Mouse (Mus musculus): Measurements from ENCODE around the gene Cep19. TPM values are rescaled to one million over a fixed set of nuclear protein-coding genes. Genes with fewer than 3 reads are reported as not detected.

Cep19 gene
- polyA plus RNA-seq, 1 experiment from 2014 or later: 30.0 TPM

DNA sequence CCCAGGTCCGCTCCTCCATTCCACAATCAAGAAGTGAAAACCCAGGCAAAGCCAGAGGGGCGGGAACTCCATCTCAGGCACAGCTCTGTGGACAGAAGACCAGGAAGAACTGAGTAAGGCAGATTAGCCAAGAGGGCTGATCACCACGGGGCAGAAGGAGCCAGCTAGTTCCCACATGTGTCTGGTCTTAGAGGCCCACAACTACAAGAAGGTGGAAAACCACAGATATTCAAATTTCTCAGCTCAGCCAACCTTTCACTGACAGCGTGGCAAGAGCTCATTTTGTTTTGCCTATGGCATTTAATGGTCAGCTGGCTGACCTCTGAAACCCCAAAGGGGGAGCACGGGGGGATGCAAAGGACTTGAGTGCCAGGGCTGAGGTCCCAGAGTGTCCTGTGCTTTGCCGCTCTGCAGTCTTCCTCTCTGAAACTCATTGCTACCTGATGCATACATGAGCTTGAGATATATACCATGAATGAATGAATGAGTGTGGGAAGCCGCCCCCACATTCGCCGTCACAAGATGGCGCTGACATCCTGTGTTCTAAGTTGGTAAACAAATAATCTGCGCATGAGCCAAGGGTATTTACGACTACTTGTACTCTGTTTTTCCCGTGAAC is 48.1 kb downstream of the Cep19 start:
- Histone ChIP-seq H3K4me3 (ENCODE audit: low read depth, low read length) (no peak overlapping the region), H3K9me3 (ENCODE audit: control insufficient read depth, low read depth, low read length) (peaks cover 9% of the 10 kb centered on the region; the same call in 1 of the 2 replicates), H3K4me2 (replicated peaks; ENCODE audit: low read depth, low read length) (no peak overlapping the region), H3K4me1 (ENCODE audit: control insufficient read depth, insufficient read depth, low read length) (no peaks in the 10 kb centered on the region), H3K27ac (ENCODE audit: low read length) (no peak overlapping the region), H3K36me3 (ENCODE audit: control insufficient read depth, insufficient read depth, low read length) (no peaks in the 10 kb centered on the region), H3K9ac (replicated peaks; ENCODE audit: low read depth, low read length) (no peak overlapping the region), H3K27me3 (ENCODE audit: control insufficient read depth, insufficient read depth, low read length) (no peaks in the 10 kb centered on the region)
- no peak; the same call in 1 of the 2 replicates for ATAC-seq (ENCODE audit: insufficient number of reproducible peaks, insufficient read depth, low FRiP score, low read depth)
- WGBS: 69% methylated on average over 11 of the region's 13 CpGs

DNA sequence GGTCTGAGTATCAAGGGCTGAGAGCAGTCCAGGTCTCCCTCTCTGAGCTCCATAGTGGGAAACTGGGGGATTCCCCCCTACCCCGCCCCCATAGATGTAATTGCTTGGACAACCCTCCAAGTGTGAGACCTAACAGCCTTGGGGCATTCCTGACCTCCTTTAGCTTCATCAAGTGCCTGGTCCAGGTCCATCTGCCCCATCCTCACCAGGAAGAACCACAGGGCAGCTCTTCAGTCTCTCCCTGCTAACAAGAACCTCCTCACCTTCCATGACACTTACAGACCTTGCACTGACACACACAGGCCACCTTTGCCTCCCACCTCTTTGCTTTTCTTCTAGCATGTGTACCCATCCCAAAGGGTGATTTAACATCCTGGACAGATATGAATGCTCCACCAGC is 54.4 kb downstream of the Cep19 start:
- Histone ChIP-seq H3K4me1 (ENCODE audit: control insufficient read depth, insufficient read depth, low read length) (no peaks in the 10 kb centered on the region), H3K9ac (replicated peaks; ENCODE audit: low read depth, low read length) (no peak overlapping the region), H3K36me3 (ENCODE audit: control insufficient read depth, insufficient read depth, low read length) (no peaks in the 10 kb centered on the region), H3K27me3 (ENCODE audit: control insufficient read depth, insufficient read depth, low read length) (no peaks in the 10 kb centered on the region), H3K4me2 (replicated peaks; ENCODE audit: low read depth, low read length) (no peak overlapping the region), H3K9me3 (ENCODE audit: control insufficient read depth, low read depth, low read length) (no peaks in the 10 kb centered on the region), H3K4me3 (ENCODE audit: low read depth, low read length) (no peak overlapping the region), H3K27ac (ENCODE audit: low read length) (no peak overlapping the region)
- 78% methylated on average over 1 of the region's 1 CpGs for WGBS
- ATAC-seq (ENCODE audit: insufficient number of reproducible peaks, insufficient read depth, low FRiP score, low read depth): no peak

DNA sequence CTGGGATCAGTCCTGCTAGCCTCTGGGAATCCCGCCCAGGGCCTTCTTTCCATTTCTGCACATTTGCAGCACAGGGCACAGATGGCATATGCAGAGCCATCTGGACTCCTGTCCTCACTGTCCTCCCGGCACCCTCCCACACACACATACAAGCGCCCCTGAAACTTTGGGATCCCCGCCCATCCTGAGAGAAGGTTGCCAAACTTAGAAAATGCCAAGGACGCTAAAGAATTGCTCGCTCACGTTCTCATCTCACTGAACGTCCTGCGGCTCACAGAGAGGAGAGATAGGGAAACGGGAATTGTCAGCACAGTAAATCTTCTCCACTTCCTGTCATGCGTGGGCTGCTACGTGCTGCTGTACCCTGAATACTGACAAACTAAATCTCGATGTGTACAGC is 54.8 kb downstream of the Cep19 start:
- no peak overlapping the region for H3K27ac ChIP-seq (ENCODE audit: low read length)
- 52% methylated on average over 13 of the region's 13 CpGs for WGBS
- H3K9ac ChIP-seq (replicated peaks; ENCODE audit: low read depth, low read length): no peak overlapping the region
- no peaks in the 10 kb centered on the region for H3K27me3 ChIP-seq (ENCODE audit: control insufficient read depth, insufficient read depth, low read length)
- H3K4me3 ChIP-seq (ENCODE audit: low read depth, low read length): no peak overlapping the region
- H3K4me1 ChIP-seq (ENCODE audit: control insufficient read depth, insufficient read depth, low read length): no peaks in the 10 kb centered on the region
- no peak overlapping the region for H3K4me2 ChIP-seq (replicated peaks; ENCODE audit: low read depth, low read length)
- H3K9me3 ChIP-seq (ENCODE audit: control insufficient read depth, low read depth, low read length): no peaks in the 10 kb centered on the region
- no peaks in the 10 kb centered on the region for H3K36me3 ChIP-seq (ENCODE audit: control insufficient read depth, insufficient read depth, low read length)
- no peak for ATAC-seq (ENCODE audit: insufficient number of reproducible peaks, insufficient read depth, low FRiP score, low read depth)

DNA sequence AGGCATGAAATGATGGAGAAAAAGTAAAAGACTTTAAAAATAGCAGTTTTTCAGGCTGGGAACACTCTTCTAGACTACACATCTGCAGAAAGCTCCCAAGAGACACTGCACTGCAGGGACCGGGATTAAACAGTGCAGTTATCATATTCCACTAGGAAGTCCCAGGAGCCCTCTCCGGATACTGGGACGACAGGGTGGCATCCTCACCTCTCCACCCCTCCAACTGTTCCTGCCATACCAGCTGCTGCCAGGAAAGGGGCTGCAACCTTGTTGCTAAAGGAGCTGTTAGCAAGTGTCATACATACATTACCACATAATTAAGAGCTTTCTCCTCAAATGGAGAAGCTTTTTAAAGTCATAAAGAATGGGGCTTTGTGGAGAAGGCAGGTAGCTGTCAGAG is 57.1 kb downstream of the Cep19 start:
- ATAC-seq (ENCODE audit: insufficient number of reproducible peaks, insufficient read depth, low FRiP score, low read depth): no peak
- H3K4me1 ChIP-seq (ENCODE audit: control insufficient read depth, insufficient read depth, low read length): no peaks in the 10 kb centered on the region
- H3K4me3 ChIP-seq (ENCODE audit: low read depth, low read length): no peak overlapping the region
- 22% methylated on average over 3 of the region's 3 CpGs for WGBS
- no peak overlapping the region for H3K4me2 ChIP-seq (replicated peaks; ENCODE audit: low read depth, low read length)
- H3K27ac ChIP-seq (ENCODE audit: low read length): no peak overlapping the region
- no peaks in the 10 kb centered on the region for H3K9me3 ChIP-seq (ENCODE audit: control insufficient read depth, low read depth, low read length)
- H3K9ac ChIP-seq (replicated peaks; ENCODE audit: low read depth, low read length): no peak overlapping the region
- no peaks in the 10 kb centered on the region for H3K36me3 ChIP-seq (ENCODE audit: control insufficient read depth, insufficient read depth, low read length)
- no peaks in the 10 kb centered on the region for H3K27me3 ChIP-seq (ENCODE audit: control insufficient read depth, insufficient read depth, low read length)

DNA sequence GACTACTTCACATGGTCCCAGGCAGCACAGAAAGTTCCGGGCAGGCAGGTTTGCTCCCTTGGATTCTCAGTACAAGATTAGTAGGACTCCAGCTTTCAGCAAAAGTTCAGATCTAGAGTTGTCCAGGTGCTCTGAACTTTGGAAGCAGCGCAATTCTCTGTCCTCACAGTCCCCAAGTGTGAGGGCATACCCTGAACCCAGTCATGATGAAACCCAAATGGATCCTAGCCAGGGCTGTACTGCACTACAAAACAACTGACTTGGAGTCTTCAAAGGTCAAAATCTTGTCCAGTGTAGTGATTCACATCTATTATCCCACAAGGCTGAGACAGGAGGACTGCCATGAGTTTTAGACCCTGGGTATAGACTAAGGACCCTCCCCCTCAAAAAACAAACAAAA is 57.8 kb downstream of the Cep19 start:
- WGBS: 75% methylated on average over 2 of the region's 2 CpGs
- ATAC-seq (ENCODE audit: insufficient number of reproducible peaks, insufficient read depth, low FRiP score, low read depth): no peak
- Histone ChIP-seq H3K4me1 (ENCODE audit: control insufficient read depth, insufficient read depth, low read length) (no peaks in the 10 kb centered on the region), H3K27me3 (ENCODE audit: control insufficient read depth, insufficient read depth, low read length) (no peaks in the 10 kb centered on the region), H3K4me2 (replicated peaks; ENCODE audit: low read depth, low read length) (no peak overlapping the region), H3K9ac (replicated peaks; ENCODE audit: low read depth, low read length) (no peak overlapping the region), H3K9me3 (ENCODE audit: control insufficient read depth, low read depth, low read length) (no peaks in the 10 kb centered on the region), H3K4me3 (ENCODE audit: low read depth, low read length) (no peak overlapping the region), H3K27ac (ENCODE audit: low read length) (no peak overlapping the region), H3K36me3 (ENCODE audit: control insufficient read depth, insufficient read depth, low read length) (no peaks in the 10 kb centered on the region)

Other genes starting within 250 kb of the Cep19 start
- gene Meltf, start 221.0 kb upstream of the Cep19 start, polyA plus RNA-seq (2014; fragmentation: Nextera tagmentation; extraction: Ambion mirVana): 0.06 TPM in 1 of 2 replicates, not detected in the other
- gene Pigz, start 165.9 kb upstream of the Cep19 start, polyA plus RNA-seq (2014; fragmentation: Nextera tagmentation; extraction: Ambion mirVana): 0.63 and 0.68 TPM in 2 replicates
- 91.4 and 97.6 TPM in 2 replicates for gene 0610012G03Rik, start 151.3 kb upstream of the Cep19 start, polyA plus RNA-seq (2014; fragmentation: Nextera tagmentation; extraction: Ambion mirVana)
- gene Ncbp2, start 151.3 kb upstream of the Cep19 start, polyA plus RNA-seq (2014; fragmentation: Nextera tagmentation; extraction: Ambion mirVana): 115 and 116 TPM in 2 replicates
- gene Senp5, start 96.5 kb upstream of the Cep19 start, polyA plus RNA-seq (2014; fragmentation: Nextera tagmentation; extraction: Ambion mirVana): 10.8 and 11.5 TPM in 2 replicates
- gene Pak2, start 20.5 kb upstream of the Cep19 start, polyA plus RNA-seq (2014; fragmentation: Nextera tagmentation; extraction: Ambion mirVana): 40.1 and 42.2 TPM in 2 replicates
- 111 and 125 TPM in 2 replicates for gene Pigx, start 60 bp upstream of the Cep19 start, polyA plus RNA-seq (2014; fragmentation: Nextera tagmentation; extraction: Ambion mirVana)
- 16.0 and 17.0 TPM in 2 replicates for gene Nrros, start 65.8 kb downstream of the Cep19 start, polyA plus RNA-seq (2014; fragmentation: Nextera tagmentation; extraction: Ambion mirVana)
- 0.35 TPM in 1 of 2 replicates, not detected in the other for gene Bex6, start 80.0 kb downstream of the Cep19 start, polyA plus RNA-seq (2014; fragmentation: Nextera tagmentation; extraction: Ambion mirVana)
- gene Fbxo45, start 147.4 kb downstream of the Cep19 start, polyA plus RNA-seq (2014; fragmentation: Nextera tagmentation; extraction: Ambion mirVana): 8.0 and 8.9 TPM in 2 replicates
- 19.7 and 21.3 TPM in 2 replicates for gene Wdr53, start 147.4 kb downstream of the Cep19 start, polyA plus RNA-seq (2014; fragmentation: Nextera tagmentation; extraction: Ambion mirVana)
- gene Smco1, start 171.7 kb downstream of the Cep19 start, polyA plus RNA-seq (2014; fragmentation: Nextera tagmentation; extraction: Ambion mirVana): not detected in 2 replicates
- 28.0 and 28.3 TPM in 2 replicates for gene Rnf168, start 177.7 kb downstream of the Cep19 start, polyA plus RNA-seq (2014; fragmentation: Nextera tagmentation; extraction: Ambion mirVana)
- 28.4 and 32.4 TPM in 2 replicates for gene Ubxn7, start 232.5 kb downstream of the Cep19 start, polyA plus RNA-seq (2014; fragmentation: Nextera tagmentation; extraction: Ambion mirVana)

Measured in stomach, embryonic 14.5 days (tissue).